Mouse (Mus musculus) testis, postnatal 14 days (tissue): ENCODE data around the gene Fbxo4.
A peak's percentile ranks its signal among the peaks of the same experiment; 100 is the strongest.

Experiments used
- DNase-seq: peaks from one replicate; pipeline ENCODE4 v3.0.0; 2021; ENCODE audit warnings: low spot score

The Fbxo4 gene

DNA sequence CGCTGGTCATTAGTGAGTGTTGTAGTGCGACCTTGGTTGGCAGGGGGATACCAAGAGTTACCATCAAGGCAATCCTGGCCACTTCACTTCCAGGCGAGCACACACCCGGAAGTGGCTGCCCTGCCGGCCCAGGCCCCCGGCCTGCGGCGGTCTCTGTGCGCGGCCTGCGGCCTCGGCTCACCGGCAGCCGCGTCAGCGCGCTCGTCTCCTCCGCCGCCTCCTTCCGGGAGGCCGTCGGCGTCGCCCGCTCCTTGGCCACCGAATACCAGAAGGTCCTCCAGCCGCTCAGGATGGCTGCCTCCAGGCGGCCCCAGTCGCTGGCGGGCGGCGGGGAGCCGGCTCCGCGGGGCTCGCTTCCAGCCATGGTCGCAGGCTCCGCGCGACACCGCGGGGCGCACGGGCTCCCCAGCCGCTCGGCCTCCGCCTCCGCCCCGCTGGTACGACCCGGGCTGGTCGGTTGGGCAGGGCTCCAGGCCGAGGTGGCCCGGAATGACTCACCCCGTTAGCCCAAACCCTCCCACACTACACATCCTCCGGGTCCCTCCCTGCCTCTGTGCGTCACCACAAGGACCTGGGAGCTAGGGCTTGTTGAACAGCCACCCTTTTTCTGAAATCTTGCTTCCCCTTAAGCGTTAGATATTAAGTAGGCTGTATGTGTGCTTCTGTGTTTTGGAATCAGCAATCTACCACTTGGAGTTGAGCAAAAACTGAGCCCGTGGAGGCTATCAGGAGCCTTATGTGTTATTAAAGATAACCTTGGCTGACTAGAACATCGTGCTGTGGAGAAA, at the start of gene Fbxo4:
Gene Fbxo4, minus strand, starts transcription at position 513 of the 788 bp plus-strand sequence.
- DNase-seq, result peak; percentile 83

DNA sequence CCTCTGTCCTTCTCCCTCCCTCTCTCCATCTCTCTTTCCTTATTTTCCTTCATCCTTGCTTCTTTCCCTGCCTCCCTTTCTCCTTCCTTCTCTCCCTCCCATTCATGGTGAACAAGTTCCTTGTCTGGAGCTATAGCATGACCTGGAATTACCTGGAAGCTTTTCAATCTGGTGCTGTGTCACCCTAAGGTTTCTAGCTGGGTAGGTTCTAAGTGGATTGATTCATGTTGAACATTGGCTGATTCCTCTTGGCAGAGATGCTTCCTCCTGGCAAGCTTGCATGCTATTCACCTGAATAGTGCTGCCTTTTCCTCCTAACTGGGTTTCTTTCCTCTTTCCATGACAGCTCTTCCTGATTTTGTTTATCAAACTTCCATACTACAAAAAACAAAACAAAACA, 49.6 kb upstream of the Fbxo4 start:
- DNase-seq, result no peak

- DNase-seq, result no peak
These were observed 49.0 kb upstream of the Fbxo4 start for GRCm38 (mm10) chr15:4028411-4028700.

- no peak for DNase-seq
These were observed 48.5 kb upstream of the Fbxo4 start for GRCm38 (mm10) chr15:4027671-4028410.

GRCm38 (mm10) chr15:4026831-4027584, 47.6 kb upstream of the Fbxo4 start:
- peak; percentile 83 for DNase-seq

DNA sequence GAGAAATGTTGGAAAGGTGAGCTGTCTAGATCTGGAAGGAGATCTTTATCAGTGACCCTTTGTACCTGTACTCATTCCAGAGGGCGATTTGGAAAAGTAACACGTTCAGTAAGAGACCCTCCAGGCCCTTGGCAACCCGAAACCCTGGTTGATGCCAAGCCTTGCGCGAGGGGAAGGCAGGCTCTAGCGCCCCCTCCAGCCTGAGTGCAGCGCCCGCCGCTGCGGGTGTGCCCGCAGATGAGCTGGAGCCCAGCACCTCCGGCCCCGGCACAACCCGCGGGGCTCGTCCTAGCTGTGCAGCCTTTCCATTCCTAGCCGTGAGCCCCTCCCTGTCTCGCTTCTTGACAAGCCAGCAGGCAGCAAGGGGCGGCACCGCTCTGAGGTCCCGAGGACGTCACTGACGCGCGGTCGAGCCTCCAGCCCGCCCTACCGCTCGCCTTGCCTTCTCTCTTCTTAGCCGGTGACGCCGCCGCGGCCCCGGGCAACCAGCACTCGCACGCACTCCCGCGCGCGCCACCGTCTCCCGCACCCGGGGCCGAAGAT, 46.9 kb upstream of the Fbxo4 start, which contains the start of gene Oxct1:
Gene Oxct1, plus strand, starts transcription at position 153 of the 543 bp plus-strand sequence.
- peak; percentile 87 for DNase-seq

- DNase-seq, result no peak
These were observed 46.1 kb upstream of the Fbxo4 start for GRCm38 (mm10) chr15:4025508-4025904.

DNA sequence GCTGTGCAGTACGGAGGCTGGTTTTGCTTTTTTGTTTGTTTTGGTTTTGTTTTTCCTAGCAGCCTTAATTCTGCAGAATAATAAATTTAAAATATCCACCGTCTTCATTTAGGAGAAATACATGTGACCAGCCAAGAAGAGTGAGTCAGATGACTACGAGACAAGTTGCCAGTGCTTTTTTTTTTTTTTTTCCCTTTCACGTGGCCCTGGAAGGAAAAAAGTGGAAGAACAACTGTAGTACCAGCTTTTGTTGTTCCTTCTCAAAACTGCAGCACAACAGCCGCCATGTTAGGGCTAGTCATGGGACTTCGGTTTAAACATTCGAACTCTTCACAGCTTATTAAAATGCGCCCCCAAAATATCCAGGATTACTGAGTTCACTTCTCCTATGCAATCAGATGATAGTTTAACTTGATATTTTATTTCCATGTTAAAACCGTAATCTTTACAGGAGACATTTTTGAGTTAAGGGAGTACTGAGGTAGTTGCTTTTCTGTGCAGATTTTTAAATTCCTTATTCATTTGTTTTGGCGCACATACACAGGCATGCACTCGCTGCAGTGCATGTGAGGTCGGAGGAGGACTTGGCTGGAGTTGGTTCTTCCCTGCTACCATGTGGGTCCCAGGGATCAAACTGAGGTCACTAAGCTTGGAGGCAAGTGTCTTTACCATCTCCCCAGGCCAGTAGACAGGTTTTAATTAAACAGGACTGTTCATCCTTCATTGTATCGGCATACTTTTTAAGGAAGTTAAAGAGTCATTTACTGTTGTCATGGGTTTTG, 45.5 kb upstream of the Fbxo4 start:
- no peak for DNase-seq

DNA sequence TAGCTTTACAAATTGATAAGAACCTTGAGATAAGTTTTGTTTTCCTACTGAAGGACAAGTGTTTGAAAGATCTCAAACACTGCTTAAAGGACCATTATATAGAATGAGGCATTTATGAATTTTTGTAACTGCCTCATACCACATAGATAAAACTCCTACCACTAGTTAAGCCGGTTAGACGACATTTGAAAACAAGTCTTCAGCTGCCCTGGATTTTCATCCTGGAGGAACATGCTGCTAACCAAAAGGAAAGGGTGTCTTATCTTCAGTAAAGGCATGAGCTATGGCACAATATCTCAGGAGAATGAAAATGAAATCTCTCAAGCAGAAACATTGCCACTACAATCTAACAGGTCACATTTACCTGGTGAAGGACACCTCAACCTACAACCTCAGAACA, 44.4 kb upstream of the Fbxo4 start:
- no peak for DNase-seq

DNA sequence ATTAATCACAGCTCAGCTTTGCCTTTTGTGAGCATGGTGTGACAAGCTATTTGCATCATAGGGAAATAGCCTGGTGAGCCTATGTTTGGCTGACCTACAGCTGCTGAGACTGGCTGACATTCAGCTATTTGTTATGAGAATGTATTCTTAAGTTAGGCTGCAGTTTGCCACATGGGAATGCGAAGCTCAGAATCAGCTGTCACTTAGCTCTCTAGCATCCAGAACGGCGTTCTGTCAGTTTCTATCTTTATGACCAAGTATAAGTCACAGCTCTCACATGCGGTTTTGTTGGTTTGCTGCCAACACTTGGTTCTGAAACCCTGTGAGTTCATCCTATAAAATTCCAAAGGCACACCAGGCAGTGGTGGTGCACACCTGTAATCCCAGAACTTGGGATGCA, 41.3 kb upstream of the Fbxo4 start:
- no peak for DNase-seq

GRCm38 (mm10) chr15:4013873-4014272, 34.5 kb upstream of the Fbxo4 start:
- DNase-seq, result no peak

DNA sequence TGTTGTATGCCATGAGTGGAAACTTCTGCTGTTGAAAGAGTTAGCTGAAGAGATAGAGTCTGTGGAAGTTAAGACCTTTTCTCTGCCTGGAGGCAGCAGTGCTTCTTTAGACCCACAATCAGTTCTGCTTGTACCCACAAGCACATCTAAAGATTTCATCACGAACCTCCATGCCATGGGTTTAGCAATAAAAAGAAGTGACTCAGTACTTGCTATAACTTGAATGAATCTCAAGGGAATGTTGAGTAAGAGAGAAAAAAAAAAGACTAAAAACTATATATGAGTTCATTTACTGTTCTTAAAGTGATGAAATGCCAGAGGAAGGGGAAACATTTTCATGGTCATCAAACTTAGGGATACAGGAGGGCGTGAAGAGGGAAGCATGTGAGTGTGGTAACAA, 21.2 kb upstream of the Fbxo4 start:
- DNase-seq, result no peak

DNA sequence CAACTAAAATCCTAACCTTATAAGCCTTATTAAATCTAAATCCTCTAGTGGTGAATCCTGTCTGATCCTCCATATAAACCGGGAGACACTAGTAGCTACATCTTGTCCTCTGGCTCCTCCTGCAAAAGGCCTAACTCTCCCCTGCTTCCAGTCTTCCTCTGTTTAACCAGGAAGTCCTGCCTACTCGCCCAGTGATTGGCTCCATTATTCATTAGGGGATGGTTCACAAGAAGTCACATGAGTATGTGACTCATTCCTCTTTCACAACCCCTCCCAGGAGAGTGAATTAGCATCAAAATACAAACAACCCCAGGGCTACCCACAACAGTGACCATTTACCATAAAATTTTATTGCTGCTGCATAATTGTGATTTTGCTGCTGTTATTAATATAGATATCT, 19.8 kb upstream of the Fbxo4 start:
- no peak for DNase-seq

- DNase-seq, result no peak
These were observed 17.1 kb upstream of the Fbxo4 start for GRCm38 (mm10) chr15:3996267-3997010.

GRCm38 (mm10) chr15:3995448-3996266, 16.3 kb upstream of the Fbxo4 start, which contains the start of gene AW549877:
Gene AW549877 (minus strand): TSS chr15:3995744.
- DNase-seq, result peak; percentile 99

DNA sequence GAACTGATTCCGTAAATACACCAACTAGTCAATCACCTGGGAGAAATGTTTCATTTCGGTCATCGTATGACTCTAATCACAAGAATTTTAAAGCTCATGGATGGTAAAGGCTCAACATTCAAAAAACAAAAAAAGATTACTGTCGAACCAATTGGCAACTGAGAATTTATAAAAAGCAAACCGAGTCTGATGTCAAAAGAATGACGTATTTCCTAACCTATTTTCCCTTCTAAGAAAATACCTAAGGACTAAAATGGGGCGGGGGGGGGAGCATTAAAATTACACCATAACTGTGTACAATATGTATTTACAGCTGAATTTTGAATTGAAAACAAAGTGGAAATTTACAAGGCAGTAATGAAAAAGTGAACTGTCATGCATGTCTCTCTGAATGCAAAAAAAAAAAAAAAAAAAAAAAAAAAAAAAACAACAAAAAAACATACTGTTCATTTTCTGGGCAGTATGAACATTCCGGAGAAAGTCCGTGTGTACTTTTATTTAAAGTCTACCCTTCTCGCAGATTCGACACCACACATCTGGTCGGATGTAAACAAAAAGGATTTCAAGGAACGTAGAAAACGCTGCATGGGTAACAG, 15.6 kb upstream of the Fbxo4 start:
- DNase-seq, result no peak

- DNase-seq, result no peak
These were observed 8.6 kb upstream of the Fbxo4 start for GRCm38 (mm10) chr15:3987981-3988380.

GRCm38 (mm10) chr15:3984876-3985275, 5.5 kb upstream of the Fbxo4 start:
- DNase-seq, result no peak

DNA sequence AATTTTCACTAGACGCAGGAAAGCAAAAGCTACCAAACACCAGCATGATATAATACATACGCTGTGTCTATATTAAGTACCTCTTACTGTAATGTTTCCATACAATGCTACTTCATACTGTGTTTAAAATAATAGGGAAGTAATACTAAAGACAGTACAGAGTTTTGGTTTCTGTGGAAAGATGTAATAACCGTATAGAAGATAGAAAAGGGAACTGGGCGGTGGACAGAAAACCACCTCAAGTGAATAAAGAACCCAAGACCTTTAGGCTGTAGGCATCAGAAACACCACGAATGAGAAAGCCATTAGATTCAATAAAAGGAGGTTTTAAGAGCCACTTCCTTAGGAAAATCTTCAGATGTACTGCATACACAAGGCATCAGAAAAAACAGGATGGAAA, 3.4 kb upstream of the Fbxo4 start:
- no peak for DNase-seq

DNA sequence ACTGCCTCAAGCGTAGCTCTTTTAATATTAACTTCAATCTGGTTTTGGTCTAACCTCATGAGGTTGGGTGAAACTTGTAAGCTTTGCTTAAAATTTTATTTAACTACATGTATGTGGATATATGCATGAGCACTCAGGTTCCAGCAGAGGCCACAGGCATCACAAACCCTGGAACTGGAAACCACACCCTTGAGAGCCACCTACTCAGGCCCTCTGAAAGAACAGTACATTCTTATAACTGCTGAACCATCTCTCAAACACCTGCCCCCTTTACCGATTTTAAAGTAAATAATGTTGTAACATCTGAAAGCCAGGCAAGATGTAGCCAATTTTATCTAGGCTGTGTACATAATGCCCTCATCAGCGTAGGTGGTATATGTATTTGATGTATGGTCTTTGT, 498 bp upstream of the Fbxo4 start:
- DNase-seq, result no peak
